Mouse (Mus musculus) heart, postnatal 0 days (tissue): ENCODE data around the gene Prg3. TPM values are rescaled to one million over a fixed set of nuclear protein-coding genes. Genes with fewer than 3 reads are reported as not detected.
A peak's percentile ranks its signal among the peaks of the same experiment; 100 is the strongest.

Experiments
- ATAC-seq: fragments of 200-750 bp; cut with Nextera tagmentation; 2 replicates; pipeline ENCODE4 v1.8.0; 2017; ENCODE audit warnings: low read depth, moderate number of reproducible peaks, moderate library complexity; ENCODE audit not compliant: insufficient read depth
- DNase-seq: peaks from one replicate; pipeline ENCODE4 v3.0.0-alpha.2; 2016; ENCODE audit warnings: low spot score
- H3K27ac ChIP-seq: fragments of 300-500 bp; sonication (generic); 2 replicates; pipeline ENCODE4 v1.5.1; 2014; ENCODE audit warnings: low read depth, mild to moderate bottlenecking
- H3K27me3 ChIP-seq: fragments of 300-500 bp; sonication (generic); 2 replicates; pipeline ENCODE4 v1.6.1; 2014; ENCODE audit warnings: low read length, mixed read lengths; ENCODE audit not compliant: control insufficient read depth, insufficient read depth
- H3K36me3 ChIP-seq: fragments of 300-500 bp; sonication (generic); replicated peaks from 2 replicates; pipeline ENCODE4 v1.6.1; 2014; ENCODE audit warnings: low read length, mixed read lengths; ENCODE audit not compliant: control insufficient read depth, insufficient read depth
- H3K4me1 ChIP-seq: fragments of 300-500 bp; sonication (generic); 2 replicates; pipeline ENCODE4 v1.6.1; 2014; ENCODE audit warnings: antibody characterized with exemption; ENCODE audit not compliant: control insufficient read depth, insufficient read depth
- H3K4me2 ChIP-seq: fragments of 300-500 bp; sonication (generic); 2 replicates; pipeline ENCODE4 v1.6.1; 2014; ENCODE audit warnings: low read depth, mild to moderate bottlenecking, low read length, moderate library complexity
- H3K4me3 ChIP-seq: fragments of 300-500 bp; sonication (generic); 2 replicates; pipeline ENCODE4 v1.5.1; 2014; ENCODE audit warnings: low read depth, low read length
- H3K9ac ChIP-seq: fragments of 300-500 bp; sonication (generic); replicated peaks from 2 replicates; pipeline ENCODE4 v1.6.1; 2014; ENCODE audit warnings: low read depth, low read length, mixed read lengths
- H3K9me3 ChIP-seq: fragments of 300-500 bp; sonication (generic); replicated peaks from 2 replicates; pipeline ENCODE4 v1.6.1; 2016; ENCODE audit warnings: low read length; ENCODE audit not compliant: control insufficient read depth
- CTCF ChIP-seq: IDR thresholded peaks from 2 replicates; pipeline ENCODE4 v1.5.1; 2016; ENCODE audit warnings: antibody characterized with exemption, control low read depth, low read depth
- EP300 ChIP-seq: IDR thresholded peaks from 2 replicates; pipeline ENCODE4 v1.6.1; 2016; ENCODE audit warnings: antibody characterized with exemption, low read depth
- WGBS: fragments of 180-500 bp; shearing (Covaris S2); extraction: QIAGEN DNeasy Blood & Tissue Kit; methylation state at CpG from one replicate; pipeline ENCODE4 v1.1.7; 2014; 5-methylcytosine and 5-hydroxymethylcytosine counted together
- polyA plus RNA-seq: library from polyadenylated mRNA; unstranded; fragments of >200 nt; fragmentation: Nextera tagmentation; extraction: Ambion mirVana; gene quantifications from 2 replicates; pipeline ENCODE4 v1.2.1, GENCODE M21; 2015
- total RNA-seq: library from RNA; depleted of rRNA; stranded (reverse); fragments of >200 nt; gene quantifications from 2 replicates; pipeline ENCODE4 v1.2.3, GENCODE M21; 2014; ENCODE audit warnings: low replicate concordance

The Prg3 gene
- total and polyA plus RNA-seq, 2 experiments from 2014 or later, result not detected

DNA sequence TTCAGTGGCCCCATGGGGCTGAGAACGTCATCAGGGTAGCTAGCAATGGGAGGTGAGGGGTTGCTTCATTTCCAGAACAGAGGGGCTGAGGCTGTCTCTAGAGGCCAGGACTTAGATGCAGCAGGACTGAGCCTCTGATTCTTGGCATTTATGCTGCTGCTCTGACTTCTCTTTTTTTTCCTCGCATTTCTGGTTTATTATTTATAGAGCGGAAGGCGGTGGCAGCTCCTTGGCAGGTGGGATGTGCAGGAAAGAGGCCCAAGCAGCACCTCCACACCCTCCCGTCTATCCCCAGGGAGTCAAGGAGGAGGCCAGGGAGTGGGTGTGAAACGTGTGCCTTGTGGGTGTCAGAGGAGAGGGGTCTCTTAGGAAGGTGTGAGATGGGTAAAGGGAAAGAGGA, 43.0 kb downstream of the Prg3 start:
- no peak overlapping the region for H3K9ac ChIP-seq
- no peaks in the 10 kb centered on the region for H3K27me3 ChIP-seq
- H3K36me3 ChIP-seq, result no peaks in the 10 kb centered on the region
- H3K27ac ChIP-seq, result no peak overlapping the region
- 0 out of 2 replicates have a peak, but pooled peaks cover under 1% of the 10 kb centered on the region for H3K4me1 ChIP-seq
- WGBS, result 46% methylated on average over 6 of the region's 6 CpGs
- H3K4me2 ChIP-seq, result no peak overlapping the region
- TF ChIP-seq CTCF (no peak), EP300 (no peak)
- ATAC-seq (no peak), DNase-seq (no peak)
- no peak overlapping the region for H3K4me3 ChIP-seq
- no peaks in the 10 kb centered on the region for H3K9me3 ChIP-seq

DNA sequence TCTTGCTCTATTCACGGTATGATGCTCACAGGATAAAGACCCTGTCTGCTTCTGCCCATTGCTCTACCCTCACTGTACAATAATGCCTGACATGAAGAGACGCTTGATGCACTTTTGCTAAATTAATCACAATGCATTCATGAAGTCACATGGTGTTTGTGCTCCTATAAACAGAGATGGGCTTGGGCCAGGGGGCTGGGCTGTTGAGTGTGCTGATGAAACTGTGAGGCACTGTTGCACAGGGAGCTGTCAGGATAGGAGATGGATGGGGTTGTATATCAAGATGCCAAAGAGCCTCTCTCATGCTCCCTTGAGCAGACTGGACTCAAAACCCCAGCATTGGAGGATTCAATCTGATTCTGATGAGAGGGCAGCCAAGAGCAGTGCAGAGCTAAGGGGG, 45.1 kb downstream of the Prg3 start:
- H3K27me3 ChIP-seq, result no peaks in the 10 kb centered on the region
- ATAC-seq (no peak), DNase-seq (no peak)
- no peak overlapping the region for H3K4me3 ChIP-seq
- H3K4me2 ChIP-seq, result no peak overlapping the region
- H3K9me3 ChIP-seq, result no peaks in the 10 kb centered on the region
- H3K27ac ChIP-seq, result no peak overlapping the region
- H3K4me1 ChIP-seq, result peaks cover 12% of the 10 kb centered on the region
- no peak overlapping the region for H3K9ac ChIP-seq
- TF ChIP-seq EP300, result no peak
- TF ChIP-seq CTCF, result no peak
- WGBS, result 70% methylated on average over 2 of the region's 2 CpGs
- H3K36me3 ChIP-seq, result no peaks in the 10 kb centered on the region

DNA sequence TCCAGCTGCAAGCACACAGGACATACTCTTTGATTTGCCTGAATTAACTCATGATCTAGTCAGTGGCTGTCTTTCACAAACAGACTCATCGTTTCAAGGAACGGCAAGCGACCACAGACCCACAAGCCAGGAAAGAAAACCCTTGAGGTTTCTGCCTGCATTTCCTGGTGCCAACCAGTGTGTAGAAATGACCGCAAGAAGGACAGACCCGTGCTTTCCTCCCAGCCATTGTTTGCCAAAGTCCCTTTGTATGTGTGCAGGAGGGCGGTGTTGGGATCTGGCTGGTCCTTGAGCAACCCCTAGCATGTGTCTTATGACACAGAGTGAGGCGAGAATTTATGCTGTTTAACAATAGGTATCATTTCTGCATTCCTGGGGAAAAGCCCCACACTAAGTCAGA, 46.2 kb downstream of the Prg3 start:
- no peaks in the 10 kb centered on the region for H3K27me3 ChIP-seq
- no peak overlapping the region for H3K4me3 ChIP-seq
- ATAC-seq, result no peak
- no peak overlapping the region for H3K4me2 ChIP-seq
- no peak overlapping the region for H3K9ac ChIP-seq
- no peaks in the 10 kb centered on the region for H3K36me3 ChIP-seq
- 75% methylated on average over 7 of the region's 7 CpGs for WGBS
- TF ChIP-seq CTCF (no peak), EP300 (no peak)
- DNase-seq, result no peak
- H3K27ac ChIP-seq, result no peak overlapping the region
- H3K4me1 ChIP-seq, result peaks cover 17% of the 10 kb centered on the region
- no peaks in the 10 kb centered on the region for H3K9me3 ChIP-seq

DNA sequence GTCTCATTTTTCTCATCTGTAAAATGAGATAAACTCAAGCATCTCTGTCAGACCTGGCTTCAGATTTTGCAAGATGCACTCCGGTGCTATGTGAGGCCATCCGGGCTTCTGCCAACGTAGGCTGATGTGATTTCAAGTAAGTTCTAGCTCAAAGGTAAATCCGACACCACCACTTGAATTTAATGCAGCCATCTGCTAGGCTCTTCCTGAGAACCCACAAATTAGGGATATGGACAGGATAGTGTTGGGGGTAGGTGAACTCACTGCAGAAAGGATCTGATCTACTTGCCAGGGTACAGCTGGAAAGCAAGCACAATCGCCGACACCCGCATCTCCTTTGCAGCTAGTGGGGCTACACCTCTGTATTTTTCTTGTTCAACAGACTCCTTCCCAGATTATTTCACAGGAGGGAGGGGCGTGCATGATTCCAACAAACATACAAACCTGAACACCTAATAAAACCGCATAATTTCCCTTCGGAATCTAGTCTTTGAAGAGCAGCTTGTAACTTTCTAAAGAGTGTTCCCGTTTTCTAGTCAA, 48.6 kb downstream of the Prg3 start:
- DNase-seq (no peak), ATAC-seq (peak; percentile 12; the same call in 1 of the 2 replicates)
- Histone ChIP-seq H3K27me3 (no peaks in the 10 kb centered on the region), H3K27ac (peak overlapping the region; percentile 75), H3K9me3 (no peaks in the 10 kb centered on the region), H3K36me3 (peaks cover 23% of the 10 kb centered on the region), H3K4me1 (peaks cover 17% of the 10 kb centered on the region), H3K9ac (peak overlapping the region; percentile 86), H3K4me2 (peak overlapping the region; percentile 84), H3K4me3 (peak overlapping the region; percentile 82)
- TF ChIP-seq EP300 (no peak), CTCF (no peak)
- WGBS, result 11% methylated on average over 11 of the region's 11 CpGs

DNA sequence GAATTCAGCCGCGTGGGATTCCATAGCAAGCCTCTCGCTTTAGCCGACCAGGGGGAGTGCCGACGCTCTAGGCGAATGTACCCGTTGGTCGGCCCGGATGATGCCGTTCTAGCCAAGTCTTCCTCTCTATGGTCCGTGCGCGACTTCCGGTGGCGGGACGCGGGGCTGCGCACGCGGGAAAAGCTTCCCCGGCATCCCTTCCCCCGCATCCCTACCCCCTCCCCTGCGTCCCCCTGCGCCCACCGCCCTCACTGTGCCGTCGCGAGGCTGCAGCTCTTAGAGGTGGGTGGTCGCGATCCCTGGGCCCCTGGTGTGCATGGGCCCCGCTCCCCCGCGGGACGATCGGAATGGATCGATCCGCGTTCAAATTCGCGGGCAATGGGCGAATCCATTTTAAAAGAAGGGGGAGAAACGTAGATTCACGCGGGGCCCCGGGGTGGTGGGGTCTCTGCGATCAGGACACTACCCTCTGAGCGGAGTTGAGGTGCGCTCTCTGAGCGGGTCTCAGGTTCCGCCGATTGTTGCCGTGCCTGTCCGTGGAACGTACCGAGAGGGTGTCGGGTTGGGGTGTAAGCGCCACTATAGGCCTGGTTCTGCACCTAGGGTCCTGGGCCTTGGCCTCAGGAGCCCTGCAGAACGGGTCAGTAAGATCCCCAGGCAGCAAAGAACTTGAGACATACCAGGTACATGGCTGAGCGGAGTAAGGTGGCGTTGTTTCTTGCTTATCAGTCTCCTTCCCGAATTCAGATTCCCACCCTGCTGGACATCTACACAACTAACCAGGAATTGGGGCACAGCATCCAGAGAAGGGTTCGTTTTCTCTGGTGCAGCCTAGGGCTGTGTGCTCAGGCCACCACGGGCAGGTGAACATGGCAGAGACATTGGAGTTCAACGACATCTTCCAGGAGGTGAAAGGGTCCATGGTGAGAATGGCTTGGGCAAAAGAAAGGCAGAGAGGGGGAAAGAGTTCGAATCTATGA, 49.3 kb downstream of the Prg3 start, which contains the start of the genes Ssrp1 and P2rx3:
TSS of gene Ssrp1 (plus strand) at position 188 of the 980 bp plus-strand sequence.
TSS of gene P2rx3 (minus strand) at position 416 of the 980 bp plus-strand sequence.
- peak within 1 kb of the TSS; percentile 84 for H3K4me2 ChIP-seq
- peak; percentile 78 for TF ChIP-seq EP300
- no peak for TF ChIP-seq CTCF
- H3K4me3 ChIP-seq, result peak within 1 kb of the TSS; percentile 82
- WGBS, result 1% methylated on average over 64 of the region's 66 CpGs
- peak within 1 kb of the TSS; percentile 86 for H3K9ac ChIP-seq
- peak within 1 kb of the TSS; percentile 75 for H3K27ac ChIP-seq
- peaks cover 31% of the 10 kb centered on the region for H3K36me3 ChIP-seq
- DNase-seq (peak; percentile 92), ATAC-seq (peak; percentile 92)
- no peaks in the 10 kb centered on the region for H3K27me3 ChIP-seq
- no peaks in the 10 kb centered on the region for H3K9me3 ChIP-seq
- peaks cover 17% of the 10 kb centered on the region for H3K4me1 ChIP-seq
